Mouse (Mus musculus) left cerebral cortex, adult 2 months (tissue): ENCODE measurements around the gene Vmn2r9. TPM values are rescaled to one million over a fixed set of nuclear protein-coding genes. Genes with fewer than 3 reads are reported as not detected.
"Not testable (repeated sequence)": the region's sequence is repeated elsewhere in the genome, so short reads cannot be mapped to it uniquely, and the experiment has no call there.

Experiments used
- DNase-seq, 2 experiments: peaks; one replicate each; pipeline ENCODE4 v3.0.0; 2021 to 2022; ENCODE audit warnings: low spot score in 2 of 2, mixed read lengths in 1 of 2; ENCODE audit errors: extremely low spot score in 1 of 2
- H3K27ac ChIP-seq: fragments of 200-600 bp; 2 replicates; pipeline ENCODE4 v1.8.1; 2022
- H3K4me3 ChIP-seq: fragments of 200-600 bp; 2 replicates; pipeline ENCODE4 v1.8.1; 2022
- CTCF ChIP-seq: fragments of 200-600 bp; IDR thresholded peaks from 2 replicates; pipeline ENCODE4 v1.8.1; 2022; ENCODE audit warnings: antibody characterized with exemption, mild to moderate bottlenecking, moderate library complexity
- intact Hi-C: fragments of 180-260 bp; cut with DNase I; formaldehyde crosslinking; loops from one replicate; pipeline ENCODE4 v1.15.1; 2025
- long read RNA-seq, 2 experiments: library from polyadenylated mRNA; stranded (forward); transcript quantifications; one replicate each; pipeline ENCODE4 v2.0.0; 2021; ENCODE audit warnings: borderline mapping rate in 2 of 2
- total RNA-seq, 2 experiments: library from RNA; stranded (reverse); gene quantifications; 2 replicates each; pipeline ENCODE4 v1.2.3; 2021

Vmn2r9 gene
- not detected for total RNA-seq
- long read RNA-seq, experiment 1, result 0 reads
- long read RNA-seq, experiment 2, result 0 reads

DNA sequence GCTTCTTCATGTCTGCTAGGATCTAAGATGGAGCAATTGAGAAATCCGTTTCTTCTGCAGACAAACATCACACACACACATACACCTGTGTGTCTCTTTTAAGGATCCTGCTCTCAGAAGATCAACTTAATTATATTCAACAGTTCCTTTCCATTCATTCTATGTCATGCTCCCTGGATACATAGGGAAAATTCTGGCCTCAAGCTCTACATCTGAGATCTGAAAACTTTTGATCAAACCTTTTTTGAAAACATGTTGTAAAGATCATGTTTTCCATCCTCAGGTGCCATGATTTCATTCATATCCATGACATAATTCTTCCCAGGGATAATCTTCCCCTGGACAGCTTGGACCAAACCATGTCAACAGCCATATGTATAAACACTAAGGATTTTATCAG is at the start of gene Vmn2r9:
Vmn2r9 (minus strand) TSS at position 101 of the 400 bp plus-strand sequence.
- not testable (repeated sequence) for DNase-seq, H3K27ac ChIP-seq, H3K4me3 ChIP-seq
- intact Hi-C loops, result loop anchor here (2.0 to 10.0 kb wide), 2 partner anchors 42 to 232 kb away; no protein-coding TSS in a partner anchor

DNA sequence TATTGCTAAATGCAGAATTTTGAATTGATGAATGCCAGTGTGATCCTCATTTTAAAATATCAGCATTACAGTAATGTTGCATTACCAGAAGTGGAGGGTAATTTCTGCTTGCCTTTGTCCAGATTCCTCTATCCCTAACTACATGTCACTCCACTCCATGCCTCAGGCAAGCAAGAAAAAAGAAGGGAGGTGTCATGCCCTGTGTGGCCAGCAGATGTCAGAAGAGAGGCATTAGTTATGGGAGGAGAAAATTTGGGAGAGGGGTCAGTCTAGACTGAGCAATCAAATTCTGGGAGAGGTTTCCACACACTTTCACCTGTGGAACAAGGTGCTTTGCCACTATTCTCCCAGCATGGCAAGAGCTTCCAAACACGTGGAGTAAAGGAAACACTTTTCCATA is 14.3 kb upstream of the Vmn2r9 start:
- TF ChIP-seq CTCF, result peak; percentile 11
- DNase-seq, H3K4me3 ChIP-seq, H3K27ac ChIP-seq, intact Hi-C loops: not testable (repeated sequence)

DNA sequence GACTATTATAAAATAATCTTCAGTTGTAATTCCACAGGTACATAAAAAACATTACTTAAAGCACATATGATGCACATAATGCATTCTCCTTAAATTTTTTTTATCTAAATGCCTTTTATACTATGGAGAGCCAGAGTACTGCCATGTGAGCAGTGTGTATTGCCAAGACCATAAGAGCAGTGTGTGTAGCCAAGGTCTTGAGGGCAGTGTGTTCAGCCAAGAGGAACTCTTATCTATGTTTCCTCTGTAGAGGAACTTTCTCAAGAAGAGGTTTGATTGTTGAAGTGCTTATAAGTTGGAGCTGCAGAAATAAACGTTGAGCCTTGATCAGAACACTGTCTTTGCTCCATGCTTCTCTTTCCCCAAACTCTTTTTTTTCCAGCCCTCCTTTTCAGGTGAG is 2.9 kb downstream of the Vmn2r9 start:
- no peak overlapping the region for H3K27ac ChIP-seq
- no peak for TF ChIP-seq CTCF
- no peak overlapping the region for H3K4me3 ChIP-seq
- intact Hi-C loops, result no loop called here
- DNase-seq, result no peak

DNA sequence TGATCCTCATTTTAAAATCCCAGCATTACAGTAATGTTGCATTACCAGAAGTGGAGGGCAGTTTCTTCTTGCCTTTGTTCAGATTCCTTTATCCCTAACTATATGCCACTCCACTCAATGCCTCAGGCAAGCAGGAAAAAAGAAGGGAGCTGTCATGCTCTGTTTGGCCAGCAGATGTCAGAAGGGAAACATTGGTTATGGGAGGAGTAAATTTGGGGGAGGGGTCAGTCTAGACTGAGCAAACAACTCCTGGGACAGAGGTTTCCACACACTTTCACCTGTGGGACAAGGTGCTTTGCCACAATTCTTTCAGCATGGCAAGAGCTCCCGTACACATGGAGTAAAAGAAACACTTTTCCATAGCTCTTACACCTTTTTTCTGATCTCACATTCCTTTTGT is 16.2 kb downstream of the Vmn2r9 start:
- no peak overlapping the region for H3K27ac ChIP-seq
- H3K4me3 ChIP-seq, result no peak overlapping the region
- DNase-seq, result no peak
- intact Hi-C loops, result loop anchor here (2.0 to 5.0 kb wide), 2 partner anchors 43 to 196 kb away; no protein-coding TSS in a partner anchor
- no peak; the same call in 1 of the 2 replicates for TF ChIP-seq CTCF

- no peak overlapping the region for H3K27ac ChIP-seq
- no peak for DNase-seq
- H3K4me3 ChIP-seq, result no peak overlapping the region
- no peak for TF ChIP-seq CTCF
- intact Hi-C loops, result no loop called here
These were observed 29.1 kb downstream of the Vmn2r9 start for GRCm38 (mm10) chr5:108823276-108823675.

- H3K4me3 ChIP-seq, H3K27ac ChIP-seq, intact Hi-C loops, DNase-seq: not testable (repeated sequence)
These were observed 43.7 kb downstream of the Vmn2r9 start, which contains the start of gene Vmn2r8 for GRCm38 (mm10) chr5:108808750-108809149. TSS of gene Vmn2r8 (minus strand) at chr5:108808850.

- DNase-seq, result no peak
- Histone ChIP-seq H3K4me3 (no peak overlapping the region), H3K27ac (no peak overlapping the region)
- intact Hi-C loops, result no loop called here
- TF ChIP-seq CTCF, result no peak
These were observed 48.8 kb downstream of the Vmn2r9 start for GRCm38 (mm10) chr5:108803646-108804045.

GRCm38 (mm10) chr5:108795263-108795662 is 57.1 kb downstream of the Vmn2r9 start, which contains the start of gene Tmed11:
TSS of gene Tmed11 (minus strand) at chr5:108795363.
- DNase-seq, H3K4me3 ChIP-seq, intact Hi-C loops, H3K27ac ChIP-seq: not testable (repeated sequence)

- peak in 1 of 2 experiments; percentile 11 for DNase-seq
These were observed 62.0 kb downstream of the Vmn2r9 start for GRCm38 (mm10) chr5:108790385-108790784.

More at GRCm38 (mm10) chr5:108790385-108790784, 62.0 kb downstream of the Vmn2r9 start:
- H3K4me3 ChIP-seq, H3K27ac ChIP-seq, intact Hi-C loops: not testable (repeated sequence)
- TF ChIP-seq CTCF, result peak; percentile 36

Other genes starting within 250 kb of the Vmn2r9 start
- gene Gak, start 222.8 kb downstream of the Vmn2r9 start, total RNA-seq, result 100 to 1,000 TPM in 1 of 2 experiments, 10 to 100 TPM in 1; 98.8 to 106 TPM
- 10 to 100 TPM; 40.8 to 43.2 TPM for gene Tmem175, start 222.8 kb downstream of the Vmn2r9 start, total RNA-seq
- 10 to 100 TPM; 14.9 to 20.8 TPM for gene Idua, start 192.3 kb downstream of the Vmn2r9 start, total RNA-seq
- 10 to 100 TPM; 58.9 to 59.7 TPM for gene Dgkq, start 182.9 kb downstream of the Vmn2r9 start, total RNA-seq
- gene Slc26a1, start 177.0 kb downstream of the Vmn2r9 start, total RNA-seq, result 1 to 10 TPM in 1 of 2 experiments, under 1 TPM in 1; 0.89 to 1.4 TPM
- 10 to 100 TPM; 19.7 to 21.7 TPM for gene Fgfrl1, start 160.2 kb downstream of the Vmn2r9 start, total RNA-seq
- not detected for gene Rnf212, start 77.6 kb downstream of the Vmn2r9 start, total RNA-seq
- gene Tmed11, start 57.2 kb downstream of the Vmn2r9 start, total RNA-seq, result not detected
- gene Vmn2r8, start 43.8 kb downstream of the Vmn2r9 start, total RNA-seq, result not detected
- not detected for gene Vmn2r10, start 153.9 kb upstream of the Vmn2r9 start, total RNA-seq
- gene Vmn2r11, start 207.0 kb upstream of the Vmn2r9 start, total RNA-seq, result not detected
- gene Vmn2r12, start 245.3 kb upstream of the Vmn2r9 start, total RNA-seq, result not detected